Mouse (Mus musculus) liver, embryonic 14.5 days (tissue): ENCODE data around the gene Treh. TPM values are rescaled to one million over a fixed set of nuclear protein-coding genes. Genes with fewer than 3 reads are reported as not detected.

Source experiments
- ATAC-seq: fragments of 200-750 bp; cut with Nextera tagmentation; 2 replicates; pipeline ENCODE4 v1.8.0; 2017; ENCODE audit warnings: moderate number of reproducible peaks, mild to moderate bottlenecking, moderate library complexity; ENCODE audit not compliant: insufficient read depth
- DNase-seq, 3 experiments: peaks; one replicate each; pipeline ENCODE4 v3.0.0-alpha.2; 2012 to 2013; ENCODE audit warnings: low read depth in 3 of 3, low spot score in 3 of 3
- H3K27ac ChIP-seq: fragments of 300-500 bp; sonication (generic); 2 replicates; pipeline ENCODE4 v1.5.1; 2014; ENCODE audit warnings: moderate library complexity, mild to moderate bottlenecking, control low read depth, inconsistent platforms
- H3K27me3 ChIP-seq: fragments of 300-500 bp; sonication (generic); 2 replicates; pipeline ENCODE4 v1.6.1; 2014; ENCODE audit warnings: mild to moderate bottlenecking, low read length, moderate library complexity; ENCODE audit not compliant: control insufficient read depth, insufficient read depth
- H3K36me3 ChIP-seq: fragments of 300-500 bp; sonication (generic); replicated peaks from 2 replicates; pipeline ENCODE4 v1.6.1; 2014; ENCODE audit warnings: low read depth; ENCODE audit not compliant: control insufficient read depth, insufficient read depth
- H3K4me1 ChIP-seq, 2 experiments: fragments of 200-500 bp in 1 of 2; fragments of 300-500 bp in 1 of 2; sonication (generic) in 1 of 2; replicated peaks; 2 replicates each; pipeline ENCODE4 v1.6.1; 2012 to 2014; ENCODE audit warnings: antibody characterized with exemption in 1 of 2, inconsistent platforms in 1 of 2, low read length in 1 of 2; ENCODE audit not compliant: control insufficient read depth in 2 of 2, insufficient read depth in 2 of 2
- H3K4me2 ChIP-seq: fragments of 300-500 bp; sonication (generic); 2 replicates; pipeline ENCODE4 v1.6.1; 2014; ENCODE audit warnings: low read depth, mild to moderate bottlenecking, control low read depth, moderate library complexity
- H3K4me3 ChIP-seq, 2 experiments: fragments of 200-500 bp in 1 of 2; fragments of 300-500 bp in 1 of 2; sonication (generic) in 1 of 2; 2 replicates each; pipeline ENCODE4 v1.5.1; 2012 to 2014; ENCODE audit warnings: low read depth in 2 of 2, low read length in 2 of 2, mild to moderate bottlenecking in 2 of 2, control low read depth in 1 of 2, inconsistent platforms in 1 of 2, moderate library complexity in 1 of 2; ENCODE audit not compliant: insufficient read depth in 1 of 2
- H3K9ac ChIP-seq: fragments of 300-500 bp; sonication (generic); replicated peaks from 2 replicates; pipeline ENCODE4 v1.6.1; 2014; ENCODE audit warnings: mild to moderate bottlenecking, control low read depth, moderate library complexity
- H3K9me3 ChIP-seq: fragments of 300-500 bp; sonication (generic); 2 replicates; pipeline ENCODE4 v1.6.1; 2016; ENCODE audit warnings: low read length, mixed read lengths; ENCODE audit not compliant: control insufficient read depth
- CTCF ChIP-seq: IDR thresholded peaks from 2 replicates; pipeline ENCODE4 v1.5.1; 2016; ENCODE audit warnings: antibody characterized with exemption, low read depth, control low read depth
- EP300 ChIP-seq: IDR thresholded peaks from 2 replicates; pipeline ENCODE4 v1.6.1; 2016; ENCODE audit warnings: antibody characterized with exemption, low read depth
- WGBS: fragments of 180-500 bp; shearing (Covaris S2); extraction: QIAGEN DNeasy Blood & Tissue Kit; methylation state at CpG from one replicate; pipeline ENCODE4 v1.1.7; 2014; ENCODE audit not compliant: insufficient replicate concordance; 5-methylcytosine and 5-hydroxymethylcytosine counted together
- polyA plus RNA-seq, 2 experiments: library from polyadenylated mRNA; depleted of rRNA in 1 of 2; stranded (reverse) in 1 of 2; unstranded in 1 of 2; fragments of >200 nt; fragmentation: Nextera tagmentation in 1 of 2; extraction: Ambion mirVana in 1 of 2; gene quantifications; 2 replicates each; pipeline versions ENCODE4 v1.2.1 to v1.2.3; 2012 to 2014

Treh gene
- polyA plus RNA-seq, 2 experiments, result not detected

- Histone ChIP-seq H3K9me3 (no peaks in the 10 kb centered on the region), H3K27ac (no peak overlapping the region), H3K4me2 (peak overlapping the region; percentile 46), H3K4me3 (no peak overlapping the region), H3K27me3 (no peaks in the 10 kb centered on the region), H3K9ac (no peak overlapping the region), H3K36me3 (no peaks in the 10 kb centered on the region), H3K4me1 (peaks cover 0 to 2% of the 10 kb centered on the region in 2 experiments; a peak in 1 of 4 replicates)
- no peak for TF ChIP-seq CTCF
- TF ChIP-seq EP300, result no peak
- WGBS, result 26% methylated on average over 15 of the region's 15 CpGs
- no peak for DNase-seq
- ATAC-seq, result peak; percentile 53; the same call in 1 of the 2 replicates
These were observed 27.1 kb upstream of the Treh start for GRCm38 (mm10) chr9:44645924-44646323.

GRCm38 (mm10) chr9:44646366-44646765, 26.7 kb upstream of the Treh start:
- Histone ChIP-seq H3K27ac (no peak overlapping the region), H3K9me3 (no peaks in the 10 kb centered on the region), H3K4me2 (peak overlapping the region; percentile 46), H3K9ac (peak overlapping the region; percentile 18; the same call in 1 of the 2 replicates), H3K4me1 (peaks cover 0 to 2% of the 10 kb centered on the region in 2 experiments; a peak in 1 of 4 replicates), H3K36me3 (no peaks in the 10 kb centered on the region), H3K4me3 (no peak overlapping the region), H3K27me3 (no peaks in the 10 kb centered on the region)
- DNase-seq (no peak), ATAC-seq (no peak)
- TF ChIP-seq EP300 (no peak), CTCF (no peak)
- WGBS, result 60% methylated on average over 6 of the region's 6 CpGs

- 83% methylated on average over 8 of the region's 8 CpGs for WGBS
- no peak overlapping the region for H3K4me3 ChIP-seq
- no peaks in the 10 kb centered on the region for H3K27me3 ChIP-seq
- DNase-seq (no peak), ATAC-seq (no peak)
- peaks cover 0 to 2% of the 10 kb centered on the region in 2 experiments; a peak in 1 of 4 replicates for H3K4me1 ChIP-seq
- no peaks in the 10 kb centered on the region for H3K36me3 ChIP-seq
- no peak overlapping the region for H3K9ac ChIP-seq
- no peak overlapping the region for H3K27ac ChIP-seq
- no peaks in the 10 kb centered on the region for H3K9me3 ChIP-seq
- H3K4me2 ChIP-seq, result no peak overlapping the region
- TF ChIP-seq CTCF, result no peak
- TF ChIP-seq EP300, result no peak
These were observed 26.0 kb upstream of the Treh start for GRCm38 (mm10) chr9:44647026-44647425.

DNA sequence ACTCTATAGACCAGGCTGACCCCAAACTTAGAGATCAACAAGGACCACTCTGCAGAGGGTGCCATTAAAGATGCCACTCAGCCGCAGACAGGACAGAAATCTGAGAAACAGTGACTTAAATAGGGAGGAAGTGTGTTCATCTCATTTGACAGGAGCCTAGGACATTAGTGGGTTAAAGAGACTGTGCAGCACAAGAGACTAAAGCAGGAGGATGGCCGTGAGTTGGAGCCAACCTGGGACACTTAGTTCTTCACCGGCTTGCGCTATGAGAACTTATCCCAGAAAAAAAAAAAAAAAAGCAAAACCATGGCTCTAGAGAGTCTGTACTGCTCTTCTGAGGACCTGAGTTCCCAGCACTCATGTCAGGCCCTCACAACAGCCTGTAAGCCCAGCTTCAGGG, 25.4 kb upstream of the Treh start:
- Histone ChIP-seq H3K4me2 (no peak overlapping the region), H3K4me3 (no peak overlapping the region), H3K27ac (no peak overlapping the region), H3K36me3 (no peaks in the 10 kb centered on the region), H3K9ac (no peak overlapping the region), H3K4me1 (peaks cover 0 to 2% of the 10 kb centered on the region in 2 experiments; a peak in 1 of 4 replicates), H3K9me3 (no peaks in the 10 kb centered on the region), H3K27me3 (no peaks in the 10 kb centered on the region)
- 73% methylated on average over 4 of the region's 4 CpGs for WGBS
- TF ChIP-seq EP300, result no peak
- TF ChIP-seq CTCF, result no peak
- ATAC-seq (no peak), DNase-seq (no peak)

- 36% methylated on average over 7 of the region's 7 CpGs for WGBS
- ATAC-seq, result no peak
- no peaks in the 10 kb centered on the region for H3K27me3 ChIP-seq
- TF ChIP-seq CTCF (no peak), EP300 (no peak)
- H3K4me3 ChIP-seq, result no peak overlapping the region
- no peaks in the 10 kb centered on the region for H3K9me3 ChIP-seq
- peaks cover 0 to 2% of the 10 kb centered on the region in 2 experiments; a peak in 1 of 4 replicates for H3K4me1 ChIP-seq
- H3K27ac ChIP-seq, result no peak overlapping the region
- no peak for DNase-seq
- H3K36me3 ChIP-seq, result no peaks in the 10 kb centered on the region
- no peak overlapping the region for H3K4me2 ChIP-seq
- no peak overlapping the region for H3K9ac ChIP-seq
These were observed 24.2 kb upstream of the Treh start for GRCm38 (mm10) chr9:44648881-44649281.
